Mouse (Mus musculus) hindbrain, embryonic 13.5 days (tissue): ENCODE data around the gene Cox7b2. TPM values are rescaled to one million over a fixed set of nuclear protein-coding genes. Genes with fewer than 3 reads are reported as not detected.
A peak's percentile ranks its signal among the peaks of the same experiment; 100 is the strongest.
"Not testable (repeated sequence)": the region's sequence is repeated elsewhere in the genome, so short reads cannot be mapped to it uniquely, and the experiment has no call there.

Experiments
- ATAC-seq: fragments of 200-750 bp; cut with Nextera tagmentation; 2 replicates; pipeline ENCODE4 v1.8.0; 2017; ENCODE audit warnings: moderate TSS enrichment; ENCODE audit not compliant: low FRiP score
- H3K27ac ChIP-seq: fragments of 300-500 bp; sonication (generic); 2 replicates; pipeline ENCODE4 v1.5.1; 2015; ENCODE audit warnings: inconsistent platforms, mild to moderate bottlenecking, moderate library complexity
- H3K27me3 ChIP-seq: fragments of 300-500 bp; sonication (generic); 2 replicates; pipeline ENCODE4 v1.6.1; 2015; ENCODE audit warnings: mild to moderate bottlenecking, inconsistent platforms
- H3K36me3 ChIP-seq: fragments of 300-500 bp; sonication (generic); 2 replicates; pipeline ENCODE4 v1.6.1; 2015; ENCODE audit warnings: mild to moderate bottlenecking, inconsistent platforms
- H3K4me1 ChIP-seq: fragments of 300-500 bp; sonication (generic); replicated peaks from 2 replicates; pipeline ENCODE4 v1.6.1; 2015; ENCODE audit warnings: inconsistent platforms
- H3K4me2 ChIP-seq: fragments of 300-500 bp; sonication (generic); 2 replicates; pipeline ENCODE4 v1.6.1; 2015; ENCODE audit warnings: inconsistent platforms, mild to moderate bottlenecking, moderate library complexity
- H3K4me3 ChIP-seq: fragments of 300-500 bp; sonication (generic); 2 replicates; pipeline ENCODE4 v1.5.1; 2015; ENCODE audit warnings: mild to moderate bottlenecking, inconsistent platforms
- H3K9ac ChIP-seq: fragments of 300-500 bp; sonication (generic); 2 replicates; pipeline ENCODE4 v1.6.1; 2015; ENCODE audit warnings: mild to moderate bottlenecking, inconsistent platforms
- H3K9me3 ChIP-seq: fragments of 300-500 bp; sonication (generic); 2 replicates; pipeline ENCODE4 v1.6.1; 2016; ENCODE audit warnings: inconsistent platforms
- WGBS: fragments of 180-500 bp; shearing (Covaris S2); methylation state at CpG from one replicate; pipeline ENCODE4 v1.1.7; 2015; 5-methylcytosine and 5-hydroxymethylcytosine counted together
- polyA plus RNA-seq: library from polyadenylated mRNA; unstranded; fragments of >200 nt; fragmentation: Nextera tagmentation; extraction: Ambion mirVana; gene quantifications from 2 replicates; pipeline ENCODE4 v1.2.1, GENCODE M21; 2015

The Cox7b2 gene
- polyA plus RNA-seq = 0.45 TPM in 1 of 2 replicates, not detected in the other

DNA sequence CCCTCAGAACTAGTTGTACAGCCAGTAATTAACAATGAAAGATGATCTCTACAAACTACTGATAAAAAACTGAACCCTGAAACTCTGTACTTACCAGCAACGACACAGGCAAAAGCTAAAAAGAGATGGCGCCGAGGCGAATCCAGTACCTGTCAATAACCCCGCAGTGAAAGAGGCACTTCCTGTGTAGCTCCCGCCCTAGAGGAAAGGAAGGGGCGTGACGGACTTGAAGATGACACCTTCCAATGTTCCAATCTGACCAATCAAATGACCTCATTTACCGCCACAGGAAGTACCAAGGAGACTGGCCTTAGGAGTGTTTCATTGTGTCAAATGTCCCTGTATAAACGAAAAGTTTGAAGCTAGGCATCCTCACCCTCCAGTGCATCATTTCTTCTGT, at the start of gene Cox7b2:
Cox7b2 (minus strand) TSS at position 127 of the 400 bp plus-strand sequence.
- H3K4me2 ChIP-seq = no peak within 1 kb of the TSS
- H3K27ac ChIP-seq = no peak within 1 kb of the TSS
- peaks cover 4% of the 10 kb centered on the region; the same call in 1 of the 2 replicates for H3K9me3 ChIP-seq
- no peaks in the 10 kb centered on the region for H3K36me3 ChIP-seq
- H3K4me3 ChIP-seq = no peak within 1 kb of the TSS
- ATAC-seq = no peak
- H3K27me3 ChIP-seq = no peaks in the 10 kb centered on the region
- no peak within 1 kb of the TSS for H3K9ac ChIP-seq
- H3K4me1 ChIP-seq = no peaks in the 10 kb centered on the region
- WGBS = 93% methylated on average over 10 of the region's 10 CpGs

DNA sequence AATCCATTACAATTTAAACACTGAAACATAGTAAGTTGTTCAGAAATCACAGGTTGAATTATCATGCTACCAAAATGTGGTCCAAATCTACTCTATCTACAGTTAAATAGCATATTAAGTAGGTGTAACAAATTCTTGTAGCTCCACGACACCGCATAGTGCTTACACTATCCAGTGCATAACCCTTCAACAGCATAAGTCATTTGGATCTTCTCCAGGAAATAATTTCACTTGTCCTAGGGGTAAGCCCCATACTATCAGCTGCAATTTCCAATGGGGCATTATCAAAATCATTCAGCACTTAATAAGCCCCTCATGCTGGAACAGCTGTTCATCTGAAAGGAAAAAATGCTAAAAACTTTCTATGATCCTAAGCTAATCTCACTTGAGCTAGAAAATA, 47.3 kb upstream of the Cox7b2 start:
- ATAC-seq = no peak
- Histone ChIP-seq H3K4me1 (no peaks in the 10 kb centered on the region), H3K4me3 (no peak overlapping the region), H3K4me2 (no peak overlapping the region), H3K36me3 (no peaks in the 10 kb centered on the region), H3K27ac (no peak overlapping the region), H3K9me3 (no peaks in the 10 kb centered on the region), H3K27me3 (no peaks in the 10 kb centered on the region), H3K9ac (no peak overlapping the region)
- WGBS = 88% methylated on average over 2 of the region's 2 CpGs

DNA sequence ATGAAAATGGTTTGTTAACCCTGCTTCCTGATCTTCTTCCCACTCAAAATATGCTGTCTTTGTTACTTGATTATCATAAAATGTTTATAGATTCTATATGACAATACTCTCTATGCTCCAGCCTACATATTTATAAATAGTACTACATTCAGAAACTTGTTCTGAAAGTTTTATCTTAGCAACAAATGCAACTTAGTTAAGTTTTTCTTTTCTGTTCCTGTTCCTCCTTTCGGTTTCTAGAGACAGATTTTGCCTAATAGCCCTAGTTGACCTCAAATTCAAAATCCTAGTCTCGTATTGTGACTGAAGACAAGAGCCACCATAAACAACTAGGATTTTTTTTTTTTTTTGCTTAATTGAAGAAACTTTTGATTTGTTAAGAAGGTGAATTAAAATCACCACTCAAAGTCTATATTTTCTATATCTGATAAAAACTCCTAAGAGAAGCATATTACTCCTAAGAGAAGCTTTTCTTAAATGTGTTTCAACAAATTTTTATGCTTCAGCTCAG, 45.8 kb upstream of the Cox7b2 start:
- Histone ChIP-seq H3K9ac (no peak overlapping the region), H3K36me3 (no peaks in the 10 kb centered on the region), H3K4me1 (no peaks in the 10 kb centered on the region), H3K27me3 (no peaks in the 10 kb centered on the region), H3K4me2 (no peak overlapping the region), H3K9me3 (no peaks in the 10 kb centered on the region), H3K4me3 (no peak overlapping the region), H3K27ac (no peak overlapping the region)
- WGBS = 86% methylated on average over 2 of the region's 2 CpGs
- no peak for ATAC-seq

DNA sequence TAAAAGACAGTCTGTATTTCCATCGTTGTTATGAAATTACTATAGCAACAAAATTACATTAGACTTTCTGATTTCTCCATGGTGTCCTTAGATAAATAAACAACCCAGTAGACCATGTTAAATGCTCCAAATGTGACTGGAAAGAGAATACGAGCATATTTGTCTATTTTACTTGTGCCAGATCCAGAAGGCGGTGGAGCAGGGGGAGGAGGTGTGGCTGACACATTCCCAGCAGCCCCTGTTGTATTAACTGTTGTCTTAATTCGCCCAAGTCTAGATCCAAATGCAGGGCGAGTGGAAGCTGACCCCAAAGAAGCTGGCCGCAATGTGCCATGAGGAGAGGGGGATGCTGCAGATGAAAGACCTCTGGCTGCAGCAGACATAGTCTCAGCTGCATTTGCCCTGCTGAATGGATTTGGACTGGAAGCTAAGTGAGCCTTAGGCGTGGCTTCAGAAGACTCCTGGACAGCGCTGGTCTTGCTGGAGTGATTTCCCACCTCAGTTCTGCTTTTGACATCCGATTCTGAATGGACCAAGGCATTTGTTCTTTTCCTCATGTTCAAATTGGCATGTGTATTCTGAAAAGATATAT, 23.7 kb upstream of the Cox7b2 start:
- Histone ChIP-seq H3K4me2 (no peak overlapping the region), H3K4me1 (no peaks in the 10 kb centered on the region), H3K27me3 (no peaks in the 10 kb centered on the region), H3K4me3 (no peak overlapping the region), H3K27ac (no peak overlapping the region), H3K9ac (no peak overlapping the region), H3K36me3 (no peaks in the 10 kb centered on the region), H3K9me3 (no peaks in the 10 kb centered on the region)
- ATAC-seq = no peak
- 83% methylated on average over 9 of the region's 9 CpGs for WGBS

DNA sequence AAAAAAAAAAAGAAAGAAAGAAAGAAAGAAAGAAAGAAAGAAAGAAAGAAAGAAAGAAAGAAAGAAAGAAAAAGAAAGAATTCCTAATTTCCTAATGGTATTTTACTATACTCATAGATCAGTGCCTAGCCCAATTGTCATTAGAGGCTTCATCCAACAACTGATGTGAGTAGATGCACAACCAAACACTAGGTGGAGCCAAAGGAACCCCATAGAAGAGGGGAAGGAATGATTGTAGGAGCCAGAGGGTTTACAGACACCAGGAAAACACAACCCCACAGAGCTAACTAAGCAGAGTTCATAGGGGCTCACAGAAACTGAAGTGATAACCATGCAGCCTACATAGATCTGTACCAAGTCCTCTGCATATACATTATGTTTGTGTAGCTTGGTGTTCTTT, 2.5 kb downstream of the Cox7b2 start:
- no peak overlapping the region for H3K4me3 ChIP-seq
- no peak overlapping the region for H3K27ac ChIP-seq
- no peaks in the 10 kb centered on the region for H3K4me1 ChIP-seq
- H3K27me3 ChIP-seq = no peaks in the 10 kb centered on the region
- peaks cover 4% of the 10 kb centered on the region; the same call in 1 of the 2 replicates for H3K9me3 ChIP-seq
- H3K4me2 ChIP-seq = no peak overlapping the region
- no peaks in the 10 kb centered on the region for H3K36me3 ChIP-seq
- ATAC-seq = no peak
- no peak overlapping the region for H3K9ac ChIP-seq

DNA sequence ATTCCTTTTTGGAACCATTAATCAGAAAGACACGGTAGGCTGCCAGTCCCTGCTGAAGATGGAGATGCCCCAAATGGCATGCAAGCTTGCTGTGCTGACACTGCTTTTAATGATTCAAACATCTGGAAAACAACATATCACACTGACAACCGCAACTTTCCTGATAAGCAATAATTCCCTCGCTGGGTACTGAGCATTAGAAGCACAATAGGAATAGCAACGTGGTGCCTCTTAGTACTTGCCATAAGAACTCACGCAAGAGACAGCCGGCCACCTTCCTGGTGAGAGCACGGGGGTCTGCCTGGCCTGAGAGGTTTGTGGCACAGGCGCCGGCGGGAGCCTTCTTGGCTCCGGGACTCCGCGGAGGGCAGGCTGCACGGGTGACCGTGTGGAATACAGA, 22.5 kb downstream of the Cox7b2 start:
- ATAC-seq, H3K27ac ChIP-seq, H3K27me3 ChIP-seq, H3K4me1 ChIP-seq, H3K9ac ChIP-seq, H3K9me3 ChIP-seq, H3K4me3 ChIP-seq, H3K4me2 ChIP-seq, H3K36me3 ChIP-seq: not testable (repeated sequence)
- WGBS = 71% methylated on average over 10 of the region's 15 CpGs

DNA sequence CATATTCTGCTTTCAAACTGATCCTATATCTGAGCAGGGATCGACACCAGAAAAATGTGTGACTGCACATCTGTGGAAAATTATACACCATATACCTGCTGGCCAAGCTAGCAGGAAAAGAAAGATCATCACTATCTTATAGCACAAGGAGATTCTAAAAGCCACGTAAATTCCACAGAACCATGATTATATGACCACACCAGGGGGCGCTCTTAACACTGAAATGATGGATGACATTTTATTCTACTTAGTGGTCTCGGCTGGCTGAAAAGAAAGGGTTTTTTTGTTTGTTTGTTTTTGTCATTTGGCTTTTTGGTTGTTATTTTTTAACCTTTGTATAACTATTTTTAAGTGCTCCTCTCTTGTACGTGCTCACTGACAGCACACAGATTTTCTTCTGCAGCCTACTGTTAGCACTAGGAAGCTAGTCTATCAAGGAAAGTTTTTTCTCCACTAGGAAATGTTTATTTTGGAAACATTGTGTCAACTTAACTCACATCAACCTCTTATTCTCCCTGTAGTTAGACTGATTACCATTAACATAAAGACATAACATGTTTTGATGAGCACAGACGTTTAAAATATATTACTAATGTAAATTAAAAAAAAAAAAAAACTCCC, 45.8 kb downstream of the Cox7b2 start:
- no peak overlapping the region for H3K27ac ChIP-seq
- no peak overlapping the region for H3K9ac ChIP-seq
- 21% methylated on average over 6 of the region's 6 CpGs for WGBS
- no peak overlapping the region for H3K4me3 ChIP-seq
- H3K4me1 ChIP-seq = no peaks in the 10 kb centered on the region
- H3K36me3 ChIP-seq = no peaks in the 10 kb centered on the region
- no peaks in the 10 kb centered on the region for H3K27me3 ChIP-seq
- ATAC-seq = peak; percentile 39; the same call in 1 of the 2 replicates
- no peaks in the 10 kb centered on the region for H3K9me3 ChIP-seq
- no peak overlapping the region for H3K4me2 ChIP-seq

DNA sequence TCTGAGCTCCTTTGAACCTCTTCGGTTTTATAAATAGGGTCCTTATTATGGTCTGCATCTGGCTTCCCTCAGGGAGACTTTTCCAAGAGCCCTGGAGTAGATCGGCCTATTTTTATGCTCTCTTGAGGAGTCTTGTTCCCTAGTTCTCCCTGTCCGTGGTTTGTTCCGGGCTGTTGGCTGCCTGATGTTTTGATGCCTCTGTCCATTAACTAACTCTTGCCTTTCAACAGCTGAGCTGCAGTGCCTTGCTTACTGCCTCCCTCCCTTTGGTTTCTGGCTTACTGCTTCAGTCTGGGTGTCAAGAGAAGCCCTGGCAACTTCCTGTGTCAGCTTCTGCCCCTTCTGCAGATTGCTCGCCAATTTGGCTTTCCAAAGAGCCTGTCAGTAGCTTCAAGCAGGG, 52.4 kb downstream of the Cox7b2 start:
- no peak overlapping the region for H3K4me2 ChIP-seq
- H3K27ac ChIP-seq = no peak overlapping the region
- H3K4me1 ChIP-seq = no peaks in the 10 kb centered on the region
- 62% methylated on average over 5 of the region's 5 CpGs for WGBS
- no peak overlapping the region for H3K9ac ChIP-seq
- H3K9me3 ChIP-seq = no peaks in the 10 kb centered on the region
- no peak overlapping the region for H3K4me3 ChIP-seq
- no peak for ATAC-seq
- no peaks in the 10 kb centered on the region for H3K36me3 ChIP-seq
- H3K27me3 ChIP-seq = no peaks in the 10 kb centered on the region

DNA sequence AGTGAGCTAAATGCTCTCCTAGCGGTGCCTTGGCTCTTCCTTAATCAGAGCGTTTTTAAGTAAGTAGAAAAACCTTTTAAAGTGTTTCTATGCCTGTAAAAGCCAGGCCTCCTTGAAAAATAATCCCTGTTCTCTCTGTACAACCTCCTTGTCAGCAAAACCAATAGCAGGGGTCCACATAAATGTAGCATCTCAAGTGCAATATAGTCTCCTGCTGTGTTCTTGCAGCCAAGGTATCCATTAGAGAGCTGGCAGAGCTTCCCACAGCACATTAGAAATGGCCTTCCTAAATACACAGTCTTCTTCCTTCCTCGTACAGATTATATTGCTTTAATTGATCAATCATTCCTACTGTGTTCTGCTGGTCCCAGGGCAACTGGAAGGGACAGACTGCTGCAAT, 91.0 kb downstream of the Cox7b2 start:
- Histone ChIP-seq H3K36me3 (no peaks in the 10 kb centered on the region), H3K27me3 (no peaks in the 10 kb centered on the region), H3K4me3 (no peak overlapping the region), H3K9ac (no peak overlapping the region), H3K27ac (no peak overlapping the region), H3K4me2 (no peak overlapping the region), H3K4me1 (no peaks in the 10 kb centered on the region), H3K9me3 (no peaks in the 10 kb centered on the region)
- no peak for ATAC-seq
- 64% methylated on average over 3 of the region's 3 CpGs for WGBS

DNA sequence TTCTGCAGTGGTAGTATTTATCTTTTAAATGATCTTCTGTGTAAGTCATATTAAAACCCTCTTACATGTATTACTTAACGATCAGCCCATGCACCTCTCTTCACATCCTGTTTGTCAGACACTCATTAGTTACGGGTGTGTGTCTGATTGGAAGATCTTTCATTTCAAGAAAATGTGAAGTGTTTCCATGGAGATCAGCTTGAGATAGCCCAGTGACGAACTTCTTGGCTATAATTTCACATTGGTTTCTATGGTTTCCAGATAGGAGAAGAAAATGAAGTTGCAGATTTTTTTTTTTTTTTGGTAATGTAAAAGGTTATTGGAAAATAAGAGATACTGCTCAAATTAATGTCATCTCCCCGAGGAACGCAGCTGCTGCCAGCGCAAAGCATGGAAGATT, 107.8 kb downstream of the Cox7b2 start:
- no peak overlapping the region for H3K4me2 ChIP-seq
- no peaks in the 10 kb centered on the region for H3K36me3 ChIP-seq
- H3K9ac ChIP-seq = no peak overlapping the region
- no peaks in the 10 kb centered on the region for H3K27me3 ChIP-seq
- H3K27ac ChIP-seq = no peak overlapping the region
- H3K4me3 ChIP-seq = no peak overlapping the region
- WGBS = 64% methylated on average over 6 of the region's 6 CpGs
- no peaks in the 10 kb centered on the region for H3K4me1 ChIP-seq
- no peaks in the 10 kb centered on the region for H3K9me3 ChIP-seq
- ATAC-seq = no peak

Other genes starting within 250 kb of the Cox7b2 start
- gene Gabrb1, start 109.9 kb upstream of the Cox7b2 start, polyA plus RNA-seq = 10.8 and 11.1 TPM in 2 replicates
- 11.1 and 14.2 TPM in 2 replicates for gene Gabra4, start 110.1 kb upstream of the Cox7b2 start, polyA plus RNA-seq